Mouse (Mus musculus) mature B cell (primary cell): ENCODE results near the gene Cyp2d26.

Experiments
- in situ Hi-C: fragments of 300-500 bp; cut with MboI; formaldehyde crosslinking; loops from 2 replicates; pipeline ENCODE4 v1.14.3; 2019

Gene Cyp2d26

DNA sequence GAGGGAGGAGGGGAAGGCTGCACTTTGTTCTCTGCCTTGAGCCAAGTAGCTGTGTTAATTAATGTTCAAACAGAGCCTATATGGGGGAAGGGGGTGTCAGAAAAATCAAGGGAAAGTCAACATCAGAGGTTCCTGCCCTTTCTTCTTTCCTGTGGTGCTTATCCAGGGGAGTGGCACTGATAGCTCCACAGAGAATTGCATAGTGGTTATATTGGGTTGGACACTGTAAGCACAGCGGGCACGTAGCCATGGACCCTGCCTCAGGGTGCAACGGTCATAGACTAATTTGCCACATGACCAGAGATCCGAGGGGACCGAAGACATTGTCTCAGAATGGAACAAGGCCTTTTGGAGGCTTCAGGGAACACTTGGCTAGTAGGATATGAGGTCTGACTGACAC is at the start of gene Cyp2d26:
Cyp2d26 (minus strand) TSS at position 18 of the 400 bp plus-strand sequence.
- in situ Hi-C loops: loop anchor here (25.0 kb wide), 1 partner anchor 507 kb away; the partner anchor contains the start of gene Wbp2nl

GRCm38 (mm10) chr15:82839146-82839545 is 45.1 kb upstream of the Cyp2d26 start:
- in situ Hi-C loops: no loop called here

- in situ Hi-C loops: no loop called here
Observed at GRCm38 (mm10) chr15:82829917-82830316, 35.8 kb upstream of the Cyp2d26 start.

- in situ Hi-C loops: no loop called here
Observed at GRCm38 (mm10) chr15:82825866-82826265, 31.8 kb upstream of the Cyp2d26 start.

DNA sequence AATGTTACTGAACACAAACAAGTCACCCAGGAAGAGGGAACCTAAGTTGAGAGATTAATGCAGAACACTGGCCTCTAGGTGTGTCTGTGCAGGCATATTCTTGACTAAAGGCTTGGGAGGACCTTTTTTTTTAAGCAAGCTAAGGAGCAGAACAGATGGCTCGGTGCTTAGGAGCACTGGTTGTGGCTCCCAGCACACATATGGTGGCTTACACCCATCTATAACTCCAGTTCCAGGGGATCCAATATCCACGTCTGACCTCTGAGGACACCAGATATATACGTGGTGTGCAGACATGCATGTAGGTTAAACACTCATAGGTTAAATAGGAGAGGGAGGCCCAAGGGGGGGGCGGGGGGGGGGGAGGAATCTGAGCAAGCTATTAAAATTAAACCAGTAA is 28.3 kb upstream of the Cyp2d26 start:
- in situ Hi-C loops: no loop called here

GRCm38 (mm10) chr15:82821657-82822056 is 27.6 kb upstream of the Cyp2d26 start:
- in situ Hi-C loops: no loop called here

GRCm38 (mm10) chr15:82815296-82815695 is 21.2 kb upstream of the Cyp2d26 start:
- in situ Hi-C loops: no loop called here

- in situ Hi-C loops: no loop called here
Observed at GRCm38 (mm10) chr15:82814806-82815205, 20.7 kb upstream of the Cyp2d26 start.

DNA sequence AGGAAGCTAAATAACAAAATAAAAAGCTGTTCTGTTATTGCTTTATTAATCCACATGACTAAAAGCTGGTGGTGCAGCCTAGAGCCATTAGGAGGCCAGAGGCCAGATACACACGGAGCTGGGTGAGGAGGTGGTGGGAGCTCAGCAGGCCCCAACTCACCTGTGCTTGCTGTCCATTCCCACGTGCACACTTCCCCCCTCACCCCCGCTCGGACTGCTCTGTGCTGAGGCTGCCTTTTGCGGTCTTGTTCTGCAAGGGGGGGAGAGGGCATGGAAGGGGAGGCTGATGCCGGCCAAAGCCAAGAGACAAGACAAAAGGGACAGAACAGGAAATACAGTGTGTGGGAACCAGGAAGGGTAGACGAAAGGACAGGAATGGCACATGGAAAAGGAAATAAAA is 20.2 kb upstream of the Cyp2d26 start:
- in situ Hi-C loops: no loop called here

DNA sequence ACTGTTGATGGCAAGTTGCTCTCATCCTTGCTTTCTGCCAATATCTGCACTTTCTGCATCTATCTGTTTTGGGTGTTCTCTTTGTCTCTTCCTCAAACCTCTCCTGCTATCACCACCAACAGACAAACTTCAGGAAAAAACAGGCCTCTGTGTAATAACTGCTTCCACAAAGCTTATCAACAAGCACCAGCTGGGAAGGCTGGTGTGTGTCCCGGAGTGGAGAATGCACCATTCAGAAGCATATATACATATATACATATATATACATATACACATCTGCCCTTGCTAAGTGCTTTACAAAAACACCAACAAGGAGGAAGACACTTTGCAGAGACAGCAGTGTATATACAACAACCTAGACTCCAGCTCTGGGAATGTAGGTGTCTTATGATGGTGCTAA is 16.5 kb upstream of the Cyp2d26 start:
- in situ Hi-C loops: no loop called here

DNA sequence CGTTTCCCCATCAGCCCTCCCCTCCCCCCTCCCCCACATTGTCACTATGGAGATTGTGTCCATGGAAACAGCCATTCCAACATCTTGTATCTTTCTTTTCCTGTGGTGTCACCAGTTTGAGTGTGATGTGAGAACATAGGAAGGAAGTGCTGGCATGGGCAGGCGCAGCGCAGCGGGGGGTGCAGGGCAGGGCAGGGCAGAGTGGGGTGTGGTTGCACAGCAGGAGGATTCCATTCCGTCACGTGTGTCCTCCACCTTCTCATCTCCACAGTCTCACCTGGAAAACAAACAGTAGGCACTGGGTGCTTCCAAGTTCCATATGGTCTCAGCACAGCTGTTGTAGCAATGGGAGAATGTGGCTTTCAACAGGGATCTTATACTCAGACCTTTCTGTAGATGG is 15.4 kb upstream of the Cyp2d26 start:
- in situ Hi-C loops: loop anchor here (10.0 kb wide), 1 partner anchor 225 kb away; the partner anchor contains the start of gene Nfam1

DNA sequence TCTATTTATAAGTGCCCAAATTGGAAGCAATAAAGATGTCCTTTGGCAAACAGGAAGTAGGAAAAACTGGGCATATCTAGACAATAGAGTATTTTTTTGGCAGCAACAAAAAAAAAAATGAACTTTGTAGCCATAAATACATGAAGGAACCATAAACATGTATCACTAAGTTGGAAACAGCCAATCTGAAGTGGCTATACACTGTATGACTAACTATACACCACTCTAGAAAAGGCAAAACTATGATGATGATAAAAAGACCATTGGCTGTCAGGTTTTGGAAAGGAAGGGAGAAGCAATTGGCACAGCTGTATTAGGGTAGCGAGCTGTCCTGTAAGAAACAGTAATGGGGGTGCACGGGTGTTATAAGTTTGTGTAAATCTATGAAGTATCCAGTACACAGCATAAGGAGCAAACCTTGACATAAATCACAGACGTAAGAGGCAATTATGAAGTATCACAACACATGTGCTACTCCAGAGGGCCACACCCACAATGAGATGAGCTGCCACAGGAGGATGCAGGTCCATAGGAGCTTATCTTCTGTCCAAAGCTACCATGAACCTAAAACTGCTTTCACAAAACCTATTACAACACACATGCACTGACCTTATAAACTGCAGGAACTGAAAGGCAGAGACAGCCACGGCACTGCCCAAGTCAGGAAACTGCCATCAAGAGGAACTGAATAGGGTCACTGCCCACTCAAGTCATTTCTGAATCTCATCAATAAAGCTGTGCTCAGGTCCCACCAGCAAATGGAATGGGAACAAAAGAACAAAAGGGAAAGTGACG is 13.1 kb upstream of the Cyp2d26 start:
- in situ Hi-C loops: loop anchor here (10.0 kb wide), 1 partner anchor 228 kb away; the partner anchor contains the start of gene Nfam1

DNA sequence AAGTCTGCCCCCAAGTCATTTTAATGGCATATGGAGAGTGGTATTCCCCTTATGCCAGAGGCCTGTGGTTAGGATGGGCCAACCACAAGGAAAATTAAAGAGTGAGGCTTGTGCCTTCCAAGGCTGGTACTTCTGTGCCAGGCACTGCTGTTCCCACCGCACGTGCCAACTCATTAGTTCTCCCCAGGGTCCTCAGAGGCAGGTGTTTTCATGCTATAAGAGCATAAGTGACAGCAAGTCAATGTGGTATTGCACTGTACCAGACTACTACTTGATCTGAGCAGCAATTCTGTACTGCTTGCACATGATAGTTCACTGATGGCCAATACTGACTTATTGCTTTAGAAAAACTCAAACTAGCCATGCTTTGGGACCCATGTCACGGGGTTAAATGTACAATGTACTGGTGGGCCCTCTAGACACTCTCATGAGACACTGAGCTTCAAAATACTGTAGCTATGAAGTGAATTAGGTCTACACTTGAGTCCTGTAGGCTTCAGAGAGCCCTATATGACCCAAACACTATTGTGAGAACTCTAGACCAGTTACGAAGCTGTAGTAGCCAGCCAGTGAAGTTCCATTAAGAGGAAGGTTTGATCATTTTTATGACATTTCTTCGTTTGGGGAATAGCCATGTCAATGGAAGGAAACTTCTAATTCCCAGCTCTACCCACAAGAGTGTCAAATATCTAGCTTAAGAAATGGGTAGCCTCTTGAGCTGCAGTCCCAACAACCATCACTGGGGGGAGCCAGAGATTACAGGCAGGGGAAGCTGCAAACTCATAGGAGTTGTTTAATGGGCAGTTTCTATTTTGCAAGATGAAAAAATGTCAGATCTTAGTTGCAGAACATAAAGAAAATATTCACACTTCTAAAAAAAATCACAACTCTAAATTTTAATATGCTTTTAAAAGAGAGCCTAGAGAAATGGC is 10.9 kb upstream of the Cyp2d26 start:
- in situ Hi-C loops: loop anchor here (10.0 kb wide), 1 partner anchor 230 kb away; the partner anchor contains the start of gene Nfam1

- in situ Hi-C loops: loop anchor here (25.0 kb wide), 1 partner anchor 509 kb away; the partner anchor contains the start of gene Wbp2nl
Observed at GRCm38 (mm10) chr15:82795936-82796440, 1.9 kb upstream of the Cyp2d26 start.

DNA sequence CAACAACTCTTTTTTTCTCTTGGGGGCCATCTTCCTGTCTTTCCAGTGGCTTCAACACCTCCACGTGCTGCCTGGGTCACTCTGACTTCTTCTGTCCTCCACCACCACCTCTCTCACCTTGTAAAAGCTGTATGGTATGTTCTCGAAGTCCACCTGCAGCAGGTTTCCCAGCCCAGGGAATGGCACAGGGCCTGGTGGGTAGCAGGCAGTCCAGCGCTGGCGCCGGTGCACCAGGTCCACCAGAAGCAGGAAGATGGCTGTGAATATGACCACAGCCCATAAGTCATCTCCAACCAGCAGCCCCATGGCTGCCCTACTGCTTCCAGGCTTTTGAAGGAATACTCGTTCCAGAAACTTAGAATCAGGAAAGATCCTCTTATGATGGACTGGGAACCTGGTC is 226 bp downstream of the Cyp2d26 start:
- in situ Hi-C loops: loop anchor here (25.0 kb wide), 1 partner anchor 507 kb away; the partner anchor contains the start of gene Wbp2nl

- in situ Hi-C loops: loop anchor here (25.0 kb wide), 1 partner anchor 506 kb away; the partner anchor contains the start of gene Wbp2nl
Observed at GRCm38 (mm10) chr15:82793454-82793853, 640 bp downstream of the Cyp2d26 start.

DNA sequence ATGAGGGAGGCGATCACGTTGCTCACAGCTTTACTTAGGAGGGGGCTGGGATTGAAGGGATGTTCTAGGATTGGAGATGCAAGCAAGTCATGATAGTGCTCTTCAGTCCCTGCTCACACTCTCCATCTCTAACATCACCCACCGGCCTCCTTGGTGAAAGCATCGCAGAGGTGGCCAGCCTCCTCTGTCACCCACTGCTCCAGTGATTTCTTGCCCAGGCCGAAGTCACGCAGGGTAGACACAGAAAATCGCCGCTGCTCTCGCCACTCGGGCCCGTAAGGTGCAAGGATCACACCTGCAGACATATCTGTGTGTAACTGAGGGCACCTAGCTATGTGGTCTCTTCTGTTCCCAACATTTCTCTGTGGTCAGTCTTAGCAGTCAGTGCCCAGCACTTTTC is 1.5 kb downstream of the Cyp2d26 start:
- in situ Hi-C loops: loop anchor here (25.0 kb wide), 1 partner anchor 505 kb away; the partner anchor contains the start of gene Wbp2nl

DNA sequence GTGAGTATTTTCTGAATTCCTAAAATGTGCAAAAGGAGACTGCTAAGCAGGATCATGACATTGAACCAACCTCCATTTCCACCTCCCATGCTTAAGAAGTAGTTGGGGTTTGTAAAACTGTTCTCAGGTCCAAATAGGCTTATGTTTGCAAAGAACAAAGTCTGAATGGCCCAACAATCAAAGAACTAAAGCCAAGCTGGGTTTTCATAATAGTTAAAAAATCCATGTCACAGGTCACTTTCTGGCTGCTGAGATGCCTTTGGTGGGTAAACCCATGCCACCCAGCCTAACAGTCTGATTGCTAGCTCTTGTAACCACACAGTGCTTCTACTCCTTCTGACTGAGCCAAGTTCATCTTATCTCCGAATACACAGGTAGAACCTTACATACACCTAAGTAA is 9.5 kb downstream of the Cyp2d26 start:
- in situ Hi-C loops: loop anchor here (25.0 kb wide), 1 partner anchor 497 kb away; the partner anchor contains the start of gene Wbp2nl

- in situ Hi-C loops: loop anchor here (25.0 kb wide), 1 partner anchor 496 kb away; the partner anchor contains the start of gene Wbp2nl
Observed at GRCm38 (mm10) chr15:82783800-82784199, 10.3 kb downstream of the Cyp2d26 start.

GRCm38 (mm10) chr15:82777856-82778255 is 16.2 kb downstream of the Cyp2d26 start:
- in situ Hi-C loops: loop anchor here (25.0 kb wide), 1 partner anchor 491 kb away; the partner anchor contains the start of gene Wbp2nl

DNA sequence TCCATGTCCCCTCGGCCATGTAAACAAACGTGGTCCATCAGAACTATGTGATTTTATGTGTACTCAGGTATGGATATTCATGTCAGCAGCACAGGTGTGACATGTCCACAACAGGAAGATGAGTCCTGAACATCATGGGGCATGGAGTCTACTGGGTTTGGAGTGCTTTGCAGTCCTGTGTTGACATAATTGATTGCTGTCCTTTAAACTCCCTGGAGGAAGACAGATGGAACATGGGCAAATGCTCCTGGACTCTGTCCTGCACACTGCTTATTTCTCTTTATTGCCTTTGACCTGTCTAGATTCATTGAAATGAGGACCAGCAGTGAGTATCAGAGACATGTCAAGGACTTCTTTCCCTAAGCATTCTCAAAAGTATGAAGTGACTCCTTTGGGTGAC is 28.2 kb downstream of the Cyp2d26 start:
- in situ Hi-C loops: no loop called here

DNA sequence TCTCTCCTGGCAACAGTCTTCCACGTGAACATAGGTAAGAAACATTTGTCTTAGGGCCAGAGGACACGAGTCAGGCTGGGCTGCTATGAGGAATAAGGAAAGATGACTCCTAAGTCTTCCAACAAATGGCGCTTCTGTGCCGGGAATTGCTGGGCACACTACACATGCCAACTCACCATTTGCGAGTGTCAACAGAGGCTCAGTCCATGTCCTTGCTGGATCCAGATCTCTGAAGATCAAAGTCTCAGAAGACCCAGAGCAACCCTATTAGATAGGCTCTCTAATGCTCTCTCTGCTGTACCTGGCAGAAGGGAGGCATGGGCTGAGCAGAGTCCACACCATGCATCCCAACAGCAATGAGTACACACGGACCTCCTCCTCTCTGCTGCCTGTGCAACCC is 29.2 kb downstream of the Cyp2d26 start:
- in situ Hi-C loops: no loop called here
